Mouse (Mus musculus): Measurements from ENCODE around the gene Gosr2. TPM values are rescaled to one million over a fixed set of nuclear protein-coding genes. Genes with fewer than 3 reads are reported as not detected.

The Gosr2 gene
- polyA plus RNA-seq, 2 experiments, result 27.6 to 39.1 TPM

- H3K4me2 ChIP-seq (ENCODE audit: low read depth), result no peak overlapping the region
- H3K36me3 ChIP-seq (replicated peaks; ENCODE audit: control insufficient read depth, insufficient read depth, low read depth), result no peaks in the 10 kb centered on the region
- TF ChIP-seq EP300 (IDR thresholded peaks at IDR 0.05; ENCODE audit: low read depth) (no peak), CTCF (IDR thresholded peaks at IDR 0.05; ENCODE audit: low read depth) (no peak)
- ATAC-seq (ENCODE audit: insufficient read depth) (no peak), DNase-seq (ENCODE audit: low read depth in 3 of 3, low spot score in 3 of 3) (no peak)
- H3K9ac ChIP-seq (replicated peaks), result no peak overlapping the region
- no peaks in the 10 kb centered on the region for H3K27me3 ChIP-seq (ENCODE audit: control insufficient read depth, insufficient read depth, low read length)
- H3K9me3 ChIP-seq (ENCODE audit: control insufficient read depth, low read length), result no peaks in the 10 kb centered on the region
- no peaks in the 10 kb centered on the region for H3K4me1 ChIP-seq (replicated peaks; ENCODE audit: control insufficient read depth in 2 of 2, insufficient read depth in 2 of 2, low read length in 1 of 2)
- H3K4me3 ChIP-seq (ENCODE audit: insufficient read depth in 1 of 2, low read depth in 2 of 2, low read length in 2 of 2), result no peak overlapping the region
- WGBS (ENCODE audit: insufficient replicate concordance), result 29% methylated on average over 9 of the region's 9 CpGs
- H3K27ac ChIP-seq, result no peak overlapping the region
Observed at GRCm38 (mm10) chr11:103722040-103722481, 24.4 kb upstream of the Gosr2 start.

GRCm38 (mm10) chr11:103721468-103722039, 23.9 kb upstream of the Gosr2 start:
- Histone ChIP-seq H3K4me3 (ENCODE audit: insufficient read depth in 1 of 2, low read depth in 2 of 2, low read length in 2 of 2) (no peak overlapping the region), H3K9me3 (ENCODE audit: control insufficient read depth, low read length) (no peaks in the 10 kb centered on the region), H3K4me1 (replicated peaks; ENCODE audit: control insufficient read depth in 2 of 2, insufficient read depth in 2 of 2, low read length in 1 of 2) (no peaks in the 10 kb centered on the region), H3K27me3 (ENCODE audit: control insufficient read depth, insufficient read depth, low read length) (no peaks in the 10 kb centered on the region), H3K9ac (replicated peaks) (no peak overlapping the region), H3K4me2 (ENCODE audit: low read depth) (no peak overlapping the region), H3K36me3 (replicated peaks; ENCODE audit: control insufficient read depth, insufficient read depth, low read depth) (no peaks in the 10 kb centered on the region), H3K27ac (no peak overlapping the region)
- WGBS (ENCODE audit: insufficient replicate concordance), result 33% methylated on average over 15 of the region's 15 CpGs
- TF ChIP-seq EP300 (IDR thresholded peaks at IDR 0.05; ENCODE audit: low read depth) (no peak), CTCF (IDR thresholded peaks at IDR 0.05; ENCODE audit: low read depth) (peak; percentile 73)
- ATAC-seq (ENCODE audit: insufficient read depth), result no peak
- DNase-seq (ENCODE audit: low read depth in 3 of 3, low spot score in 3 of 3), result no peak

- Histone ChIP-seq H3K4me1 (replicated peaks; ENCODE audit: control insufficient read depth in 2 of 2, insufficient read depth in 2 of 2, low read length in 1 of 2) (no peaks in the 10 kb centered on the region), H3K4me2 (ENCODE audit: low read depth) (no peak overlapping the region), H3K36me3 (replicated peaks; ENCODE audit: control insufficient read depth, insufficient read depth, low read depth) (no peaks in the 10 kb centered on the region), H3K27me3 (ENCODE audit: control insufficient read depth, insufficient read depth, low read length) (no peaks in the 10 kb centered on the region), H3K9ac (replicated peaks) (no peak overlapping the region), H3K9me3 (ENCODE audit: control insufficient read depth, low read length) (no peaks in the 10 kb centered on the region), H3K27ac (no peak overlapping the region), H3K4me3 (ENCODE audit: insufficient read depth in 1 of 2, low read depth in 2 of 2, low read length in 2 of 2) (no peak overlapping the region)
- DNase-seq (ENCODE audit: low read depth in 3 of 3, low spot score in 3 of 3) (no peak), ATAC-seq (ENCODE audit: insufficient read depth) (no peak)
- WGBS (ENCODE audit: insufficient replicate concordance), result 67% methylated on average over 5 of the region's 5 CpGs
- no peak for TF ChIP-seq EP300 (IDR thresholded peaks at IDR 0.05; ENCODE audit: low read depth)
- TF ChIP-seq CTCF (IDR thresholded peaks at IDR 0.05; ENCODE audit: low read depth), result no peak
Observed at GRCm38 (mm10) chr11:103719436-103719835, 21.7 kb upstream of the Gosr2 start.

- Histone ChIP-seq H3K36me3 (replicated peaks; ENCODE audit: control insufficient read depth, insufficient read depth, low read depth) (no peaks in the 10 kb centered on the region), H3K27me3 (ENCODE audit: control insufficient read depth, insufficient read depth, low read length) (no peaks in the 10 kb centered on the region), H3K4me1 (replicated peaks; ENCODE audit: control insufficient read depth in 2 of 2, insufficient read depth in 2 of 2, low read length in 1 of 2) (no peaks in the 10 kb centered on the region), H3K9me3 (ENCODE audit: control insufficient read depth, low read length) (no peaks in the 10 kb centered on the region), H3K4me3 (ENCODE audit: insufficient read depth in 1 of 2, low read depth in 2 of 2, low read length in 2 of 2) (no peak overlapping the region), H3K4me2 (ENCODE audit: low read depth) (no peak overlapping the region), H3K27ac (no peak overlapping the region), H3K9ac (replicated peaks) (no peak overlapping the region)
- WGBS (ENCODE audit: insufficient replicate concordance), result 33% methylated on average over 9 of the region's 9 CpGs
- ATAC-seq (ENCODE audit: insufficient read depth), result no peak
- TF ChIP-seq EP300 (IDR thresholded peaks at IDR 0.05; ENCODE audit: low read depth), result no peak
- TF ChIP-seq CTCF (IDR thresholded peaks at IDR 0.05; ENCODE audit: low read depth), result no peak
- no peak for DNase-seq (ENCODE audit: low read depth in 3 of 3, low spot score in 3 of 3)
Observed at GRCm38 (mm10) chr11:103716971-103717370, 19.3 kb upstream of the Gosr2 start.

GRCm38 (mm10) chr11:103714074-103714473, 16.4 kb upstream of the Gosr2 start:
- Histone ChIP-seq H3K27me3 (ENCODE audit: control insufficient read depth, insufficient read depth, low read length) (no peaks in the 10 kb centered on the region), H3K9me3 (ENCODE audit: control insufficient read depth, low read length) (no peaks in the 10 kb centered on the region), H3K4me2 (ENCODE audit: low read depth) (no peak overlapping the region), H3K4me3 (ENCODE audit: insufficient read depth in 1 of 2, low read depth in 2 of 2, low read length in 2 of 2) (no peak overlapping the region), H3K27ac (no peak overlapping the region), H3K4me1 (replicated peaks; ENCODE audit: control insufficient read depth in 2 of 2, insufficient read depth in 2 of 2, low read length in 1 of 2) (no peaks in the 10 kb centered on the region), H3K9ac (replicated peaks) (no peak overlapping the region), H3K36me3 (replicated peaks; ENCODE audit: control insufficient read depth, insufficient read depth, low read depth) (no peaks in the 10 kb centered on the region)
- 68% methylated on average over 2 of the region's 2 CpGs for WGBS (ENCODE audit: insufficient replicate concordance)
- TF ChIP-seq CTCF (IDR thresholded peaks at IDR 0.05; ENCODE audit: low read depth) (no peak), EP300 (IDR thresholded peaks at IDR 0.05; ENCODE audit: low read depth) (no peak)
- DNase-seq (ENCODE audit: low read depth in 3 of 3, low spot score in 3 of 3), result no peak
- ATAC-seq (ENCODE audit: insufficient read depth), result no peak

Measured in liver, embryonic 14.5 days (tissue).